Mouse (Mus musculus): ENCODE measurements around the gene Mtmr14.

Gene Mtmr14

DNA sequence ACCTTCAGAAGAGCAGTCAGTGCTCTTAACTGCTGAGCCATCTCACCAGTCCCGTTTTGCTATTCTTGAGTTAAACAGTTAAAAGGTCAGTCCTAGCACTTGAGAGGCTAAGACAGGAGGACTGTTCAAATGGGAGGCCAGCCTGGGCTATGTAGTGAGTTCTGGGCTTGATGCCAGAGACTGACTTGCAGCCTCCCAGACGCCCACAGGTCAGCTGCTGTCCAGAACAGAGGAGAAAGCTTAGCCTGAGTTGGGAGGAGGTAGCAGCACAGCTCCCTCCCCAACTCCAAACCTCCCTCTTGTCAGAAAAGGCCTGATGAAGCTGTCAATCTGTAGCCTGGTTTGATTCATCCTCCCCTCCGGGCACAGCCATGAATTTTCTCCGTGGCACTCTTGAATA is 39.2 kb downstream of the Mtmr14 start:
- no peak for DNase-seq (ENCODE audit: inconsistent age in 2 of 2, low spot score in 1 of 2)

DNA sequence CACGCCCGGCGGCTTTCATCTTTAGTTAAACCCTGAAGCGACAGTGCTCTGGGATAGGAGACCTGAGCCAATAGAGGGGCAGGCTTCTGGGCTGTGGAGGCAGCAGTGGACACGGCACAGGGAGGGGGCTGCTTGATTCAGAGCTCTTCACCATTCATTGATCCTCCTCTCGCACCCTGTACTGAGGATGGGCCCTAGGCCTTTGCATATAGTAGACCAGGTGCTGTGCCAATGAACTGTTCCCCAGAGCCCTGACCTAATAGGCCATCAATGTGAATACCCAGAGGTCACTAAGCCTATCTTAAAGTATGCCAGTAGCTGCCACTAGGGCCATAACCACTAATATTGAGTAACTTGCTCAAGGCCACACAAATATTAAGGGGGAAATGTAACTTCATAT is 44.0 kb downstream of the Mtmr14 start:
- no peak for DNase-seq (ENCODE audit: inconsistent age in 2 of 2, low spot score in 1 of 2)

DNA sequence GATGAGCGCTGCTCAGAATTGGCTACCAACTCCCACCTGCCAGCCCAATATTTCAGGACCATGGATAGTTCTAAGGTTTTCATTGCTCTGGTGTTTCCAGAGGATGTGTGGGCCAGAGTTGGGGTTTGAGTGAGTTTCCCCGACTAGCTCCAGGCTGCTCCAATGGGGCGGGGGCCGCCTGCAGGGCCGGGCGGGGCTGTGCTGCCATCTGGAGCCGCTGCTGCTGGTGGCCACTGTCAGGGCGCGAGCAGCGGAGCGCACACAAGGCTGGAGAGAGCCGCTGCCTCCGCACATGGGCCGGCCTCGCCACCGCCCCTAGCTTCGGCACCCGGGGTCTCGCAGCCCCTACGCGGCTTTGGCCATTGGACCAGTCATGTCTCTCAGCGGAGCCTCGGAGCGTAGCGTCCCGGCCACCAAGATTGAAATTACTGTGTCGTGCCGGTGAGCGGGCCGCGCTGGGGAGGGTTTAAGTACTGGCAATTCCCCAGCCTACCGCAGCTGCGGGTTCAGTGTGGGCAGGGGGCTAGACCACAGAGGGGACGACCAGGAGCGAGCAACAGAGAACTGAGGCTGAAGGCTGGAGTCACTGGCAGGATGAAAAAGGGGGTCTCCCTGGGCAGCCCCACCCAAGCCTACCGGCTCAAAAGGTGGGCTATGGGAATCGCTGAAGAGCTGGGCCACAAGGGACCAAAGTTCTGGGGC is 44.6 kb downstream of the Mtmr14 start, which contains the start of gene Cpne9:
Gene Cpne9 (plus strand): TSS at position 207 of the 702 bp plus-strand sequence.
- peak in 1 of 2 experiments; percentile 69 for DNase-seq (ENCODE audit: inconsistent age in 2 of 2, low spot score in 1 of 2)

DNA sequence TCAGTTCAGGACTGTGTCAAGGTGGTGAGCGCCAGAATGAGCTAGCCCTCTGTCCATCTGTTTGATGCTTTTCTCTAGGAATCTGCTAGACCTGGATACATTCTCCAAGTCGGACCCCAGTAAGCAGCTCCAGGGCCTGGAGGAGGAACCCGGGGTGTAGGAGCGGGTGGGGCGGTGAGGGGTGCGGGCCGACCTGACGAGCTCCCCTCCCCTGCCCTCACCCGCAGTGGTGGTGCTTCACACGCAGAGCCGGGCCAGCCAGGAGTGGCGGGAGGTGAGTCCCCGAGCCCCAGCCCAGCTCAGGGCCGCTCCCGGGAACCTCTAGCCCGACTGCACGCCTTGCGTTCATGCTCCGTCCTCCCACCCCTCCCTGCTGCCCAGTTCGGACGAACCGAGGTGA is 45.3 kb downstream of the Mtmr14 start:
- DNase-seq (ENCODE audit: inconsistent age in 2 of 2, low spot score in 1 of 2): no peak

DNA sequence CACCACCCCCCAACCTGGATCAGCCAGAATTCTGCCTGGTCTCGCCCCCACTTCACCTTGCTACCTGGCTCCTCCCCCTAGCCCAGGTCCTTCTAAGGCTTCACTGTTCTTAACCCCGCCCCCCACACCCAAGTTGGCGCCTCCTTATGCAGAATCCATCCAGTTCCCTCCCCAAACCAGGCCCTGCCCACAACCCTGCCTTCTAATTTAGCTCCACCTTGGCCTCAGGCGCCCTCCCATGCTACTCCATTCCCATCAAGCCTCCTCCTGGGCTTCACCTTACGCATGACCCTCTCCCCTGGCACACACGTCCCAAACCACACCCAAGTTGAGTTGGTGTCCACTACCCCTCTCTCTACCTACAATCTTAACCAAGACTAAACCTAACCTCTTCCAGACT is 45.9 kb downstream of the Mtmr14 start:
- no peak for DNase-seq (ENCODE audit: inconsistent age in 2 of 2, low spot score in 1 of 2)

DNA sequence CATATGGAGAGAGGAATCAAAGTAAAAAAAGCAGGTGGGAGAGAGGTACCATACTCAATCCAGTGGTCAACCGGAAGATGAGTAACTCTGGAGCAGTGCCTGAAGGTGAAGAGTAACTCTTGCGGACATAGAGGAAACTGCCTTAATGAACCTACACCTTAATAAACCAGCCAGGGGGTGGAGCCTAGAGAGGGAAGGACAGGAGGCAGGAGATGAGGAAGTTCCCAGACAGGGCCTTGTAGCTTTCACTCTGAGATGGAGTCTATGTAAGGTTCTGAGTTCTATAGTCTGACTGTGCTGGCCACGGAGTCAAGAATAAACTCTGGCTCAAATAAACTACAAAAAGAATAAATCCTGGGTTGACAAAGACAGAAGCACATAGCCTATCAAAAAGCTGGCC is 47.3 kb downstream of the Mtmr14 start:
- DNase-seq (ENCODE audit: inconsistent age in 2 of 2, low spot score in 1 of 2): no peak

DNA sequence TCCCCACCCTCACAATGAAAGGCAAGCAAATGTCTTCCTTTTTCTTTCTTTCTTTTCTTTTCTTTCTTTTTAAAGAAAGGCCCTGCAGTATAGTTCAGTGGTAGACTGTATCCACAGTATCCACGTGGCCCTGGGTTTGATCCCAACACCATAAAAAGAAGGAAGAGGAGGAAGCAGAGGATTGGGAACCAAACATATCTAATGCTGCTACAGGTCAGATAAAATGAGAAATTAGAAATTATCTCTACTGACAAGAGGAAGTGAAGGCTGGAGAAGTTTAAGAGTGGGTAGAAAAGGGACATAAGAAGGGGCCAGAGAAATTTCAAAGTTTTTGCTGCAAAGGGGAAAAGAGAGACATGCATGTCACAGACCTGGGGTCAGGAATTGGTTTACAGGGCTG is 48.7 kb downstream of the Mtmr14 start:
- no peak for DNase-seq (ENCODE audit: inconsistent age in 2 of 2, low spot score in 1 of 2)

DNA sequence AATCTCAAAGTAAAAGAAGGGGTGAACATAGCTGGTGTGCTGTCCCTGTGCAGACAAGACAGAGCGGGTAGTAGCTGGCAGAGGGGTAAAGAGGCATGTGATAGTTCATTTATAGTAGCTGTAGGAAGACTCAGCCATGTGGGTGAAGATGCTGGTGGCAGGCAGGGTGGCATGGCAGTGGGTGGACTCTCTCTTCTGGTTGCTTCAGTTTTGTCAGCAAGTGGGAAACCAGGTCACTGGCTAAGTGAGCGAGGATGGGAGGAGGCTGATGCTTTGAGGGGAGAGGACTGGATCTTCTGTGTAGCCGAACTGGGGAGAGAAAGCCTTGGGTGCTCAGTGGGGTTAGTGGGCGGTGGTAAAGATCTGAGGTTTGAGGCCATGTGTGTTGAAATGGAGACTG is 49.6 kb downstream of the Mtmr14 start:
- no peak for DNase-seq (ENCODE audit: inconsistent age in 2 of 2, low spot score in 1 of 2)

DNA sequence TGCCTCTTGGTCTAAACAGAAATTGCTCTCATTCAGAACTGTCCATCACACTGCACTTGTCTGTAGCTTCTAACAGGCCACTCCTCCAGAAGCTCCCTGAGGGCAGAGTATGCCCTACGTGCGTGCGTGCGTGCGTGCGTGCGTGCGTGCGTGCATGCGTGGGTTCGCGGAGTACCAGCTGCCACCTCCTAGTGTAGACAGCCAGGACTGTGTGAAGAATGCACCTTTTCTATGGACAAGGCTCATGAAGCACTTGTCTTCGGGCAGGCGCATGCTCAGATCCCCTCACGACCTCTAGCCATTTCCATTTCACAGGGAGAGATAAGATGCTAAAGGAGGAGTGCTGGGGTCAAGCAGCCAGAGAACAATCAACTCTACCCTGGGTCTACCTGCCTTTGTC is 51.7 kb downstream of the Mtmr14 start:
- DNase-seq (ENCODE audit: inconsistent age in 2 of 2, low spot score in 1 of 2): no peak

DNA sequence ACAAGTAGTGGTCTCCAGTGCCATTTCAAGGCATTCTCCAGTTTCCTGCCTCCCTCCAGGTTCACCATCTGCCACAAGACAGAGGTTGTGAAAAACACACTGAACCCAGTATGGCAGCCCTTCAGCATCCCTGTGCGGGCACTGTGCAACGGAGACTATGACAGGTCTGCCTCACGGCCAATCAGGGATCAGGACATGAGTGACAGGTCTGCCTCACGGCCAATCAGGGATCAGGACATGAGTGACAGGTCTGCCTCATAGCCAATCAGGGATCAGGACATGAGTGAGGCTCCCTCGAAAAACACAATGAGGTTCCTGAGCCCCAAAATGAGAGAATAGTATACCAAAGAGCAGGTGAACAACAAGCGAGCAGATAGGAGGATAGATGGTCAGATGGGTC is 52.7 kb downstream of the Mtmr14 start:
- no peak for DNase-seq (ENCODE audit: inconsistent age in 2 of 2, low spot score in 1 of 2)

DNA sequence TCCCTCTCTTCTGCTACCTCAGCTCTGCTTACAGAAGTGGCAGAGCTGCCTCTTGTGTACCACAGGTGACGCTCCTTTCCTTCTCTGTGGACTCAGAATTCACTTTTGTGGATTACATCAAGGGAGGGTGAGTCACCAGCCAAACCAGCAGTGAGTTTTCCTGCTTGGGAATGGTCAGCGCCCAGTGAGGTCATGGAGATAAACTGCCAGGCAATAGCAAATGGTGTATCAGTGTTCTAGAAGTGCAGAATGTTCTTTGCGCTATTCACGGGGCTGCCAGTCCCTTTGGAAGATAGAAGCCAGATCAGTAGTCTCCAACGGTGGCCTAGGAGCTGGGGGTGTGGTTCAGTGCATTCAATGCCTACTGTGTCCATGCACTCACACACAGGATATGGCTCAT is 55.3 kb downstream of the Mtmr14 start:
- DNase-seq (ENCODE audit: inconsistent age in 2 of 2, low spot score in 1 of 2): peak; percentile 47 to 70

DNA sequence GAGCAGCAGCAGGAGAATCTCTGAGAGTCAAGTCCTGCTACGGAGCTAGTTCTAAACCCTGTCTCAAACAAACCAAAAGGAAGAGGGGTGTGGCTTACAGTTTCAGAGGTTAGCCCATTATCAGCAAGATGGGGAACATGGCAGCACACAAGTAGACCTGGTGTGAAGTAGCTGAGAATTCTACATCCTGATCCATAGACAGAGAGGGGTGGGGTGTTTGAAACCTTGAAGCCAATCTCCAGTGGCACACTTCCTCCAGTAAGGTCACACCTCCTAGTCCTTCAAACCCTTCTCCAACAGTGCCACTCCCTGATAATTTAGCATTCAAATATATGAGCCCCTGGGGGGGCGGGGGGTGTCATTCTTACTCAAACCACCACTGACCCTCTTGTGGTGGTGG is 58.4 kb downstream of the Mtmr14 start:
- no peak for DNase-seq (ENCODE audit: inconsistent age in 2 of 2, low spot score in 1 of 2)

DNA sequence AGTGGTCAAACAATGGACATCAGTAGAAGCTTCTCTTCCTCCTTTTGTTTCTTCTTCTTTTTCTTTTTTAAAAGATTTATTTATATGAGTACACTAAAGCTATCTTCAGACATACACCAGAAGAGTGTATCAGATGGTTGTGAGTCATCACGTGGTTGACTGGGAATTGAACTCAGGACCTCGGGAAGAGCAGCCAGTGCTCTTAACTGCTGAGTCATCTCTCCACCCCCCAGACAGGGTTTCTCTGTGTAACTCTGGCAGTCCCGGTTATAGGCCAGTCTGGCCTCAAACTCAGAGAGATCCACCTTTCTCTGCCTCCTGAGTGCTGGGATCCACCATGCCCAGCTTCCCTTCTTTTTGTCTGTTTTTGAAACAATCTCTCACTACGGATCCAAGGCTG is 59.0 kb downstream of the Mtmr14 start:
- DNase-seq (ENCODE audit: inconsistent age in 2 of 2, low spot score in 1 of 2): no peak

DNA sequence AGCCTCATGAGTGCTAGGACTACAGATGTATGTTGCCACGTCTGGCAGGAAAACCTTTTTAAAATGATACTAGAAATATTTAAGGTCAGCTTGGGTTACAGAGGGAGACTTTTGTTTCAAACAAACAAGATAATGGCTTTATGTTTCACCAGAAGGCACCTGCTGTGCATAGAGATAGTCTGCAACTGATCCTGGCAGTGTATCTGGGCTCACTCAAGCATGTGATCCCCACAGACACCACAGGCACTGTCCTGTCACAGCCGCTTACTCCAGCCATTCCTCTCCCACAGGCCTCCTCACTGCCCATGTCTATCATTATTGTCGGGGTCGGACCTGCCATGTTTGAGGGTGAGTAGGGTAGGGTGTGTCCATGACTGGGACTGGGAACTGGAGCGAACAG is 63.7 kb downstream of the Mtmr14 start:
- DNase-seq (ENCODE audit: inconsistent age in 2 of 2, low spot score in 1 of 2): no peak

DNA sequence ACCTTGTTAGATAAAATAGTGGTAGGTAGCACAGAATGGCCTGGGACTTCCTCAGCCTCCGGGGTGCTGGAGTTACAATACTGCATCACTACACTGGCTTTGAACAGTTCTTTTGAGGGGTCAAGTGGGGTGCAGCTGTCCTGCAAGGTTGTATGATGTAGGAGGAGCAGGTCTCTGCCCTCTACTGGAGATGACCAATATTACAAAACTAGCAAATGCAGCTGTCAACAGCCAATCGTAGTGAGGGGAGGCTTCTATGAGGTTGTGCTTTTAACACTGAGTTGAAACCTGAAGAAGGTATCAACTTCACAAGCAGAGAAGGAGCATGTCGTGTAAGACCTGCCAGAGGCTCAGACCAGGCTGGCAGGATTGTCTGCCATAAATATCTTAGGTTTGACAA is 64.6 kb downstream of the Mtmr14 start:
- peak in 1 of 2 experiments; percentile 68 for DNase-seq (ENCODE audit: inconsistent age in 2 of 2, low spot score in 1 of 2)

DNA sequence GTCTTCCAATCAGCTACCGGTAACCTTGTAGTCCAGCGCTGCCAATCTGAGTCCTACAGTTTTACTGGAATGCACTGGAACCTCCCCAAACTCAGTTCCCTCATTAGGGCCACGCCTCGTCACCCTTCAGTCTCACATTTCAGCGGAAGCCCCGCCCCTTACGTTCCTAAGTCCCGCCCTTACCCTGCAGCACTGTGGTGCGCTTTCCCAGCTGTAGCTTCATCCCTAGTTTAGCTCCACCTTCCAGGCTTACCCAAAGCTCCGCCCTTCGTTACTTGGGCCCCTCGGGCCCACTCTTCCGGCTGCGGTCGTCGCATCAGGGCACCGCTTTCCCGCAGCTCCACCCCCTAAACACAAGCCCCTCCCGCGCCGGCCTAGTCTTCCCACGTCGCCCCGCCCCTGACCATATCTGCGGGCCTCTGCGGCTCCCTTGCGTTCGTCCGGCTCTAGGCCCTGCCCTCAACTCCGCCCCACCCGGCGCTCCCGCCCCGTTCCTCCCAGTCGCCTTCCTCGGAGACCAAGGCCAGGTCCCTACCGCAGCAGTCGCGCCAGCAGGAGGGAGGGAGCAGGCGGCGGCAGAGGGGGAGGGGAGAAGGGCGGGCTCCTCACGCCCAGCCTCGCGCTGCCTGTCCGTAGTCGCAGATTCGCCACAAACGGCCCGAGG is 68.8 kb downstream of the Mtmr14 start:
- peak; percentile 100 for DNase-seq (ENCODE audit: inconsistent age in 2 of 2, low spot score in 1 of 2)

DNA sequence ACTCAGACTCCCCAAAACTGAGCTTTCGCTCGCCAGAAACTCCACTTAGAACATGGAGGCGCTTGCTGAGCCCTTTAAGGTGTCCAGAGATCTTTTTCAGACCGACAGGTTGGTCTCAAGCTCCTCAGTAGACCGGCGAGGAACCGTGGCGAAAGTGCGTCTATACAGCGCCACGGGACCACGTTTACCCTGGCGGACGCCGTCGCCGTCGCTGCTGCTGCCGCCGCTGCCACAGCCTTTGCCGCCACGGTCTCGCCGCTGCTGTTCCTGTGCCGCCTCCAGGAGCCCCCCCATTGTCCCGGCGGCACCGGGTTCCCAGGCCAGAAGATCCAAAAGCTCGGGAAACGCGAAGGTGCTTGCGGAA is 69.3 kb downstream of the Mtmr14 start, which contains the start of gene Brpf1:
Gene Brpf1 (plus strand): TSS at position 152 of the 364 bp plus-strand sequence.
- DNase-seq (ENCODE audit: inconsistent age in 2 of 2, low spot score in 1 of 2): no peak

DNA sequence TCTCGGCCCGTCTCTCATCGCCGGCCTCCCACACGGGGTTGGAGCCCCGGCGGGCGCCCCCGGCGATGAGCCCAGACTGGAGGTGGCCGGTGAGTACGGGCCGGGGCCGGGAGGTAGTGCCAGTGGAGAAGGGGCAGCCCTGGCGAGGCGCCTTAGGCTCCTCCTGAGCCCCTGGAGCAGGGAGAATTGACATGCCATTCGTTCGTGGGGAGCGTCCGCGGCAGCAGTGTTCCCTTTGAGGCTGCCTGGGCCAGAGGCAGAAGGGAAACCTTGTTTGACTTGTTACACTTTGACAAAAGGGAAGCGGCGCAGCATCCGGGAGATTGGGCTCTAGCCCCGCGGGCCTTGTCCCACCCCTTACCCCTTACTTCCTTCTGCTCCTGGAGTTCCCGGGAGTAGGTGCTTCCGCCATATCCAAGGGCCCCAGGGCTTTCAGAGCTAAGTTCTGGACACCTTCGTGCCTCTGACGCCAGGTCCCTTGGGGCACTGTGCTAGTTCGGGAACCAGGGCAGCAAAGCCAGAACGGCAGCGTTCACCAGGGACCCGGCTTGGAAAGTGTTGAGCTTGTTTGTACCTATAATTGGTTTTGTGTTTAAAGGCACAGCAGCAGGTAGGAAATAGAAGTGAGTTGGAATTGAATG is 70.0 kb downstream of the Mtmr14 start:
- DNase-seq (ENCODE audit: inconsistent age in 2 of 2, low spot score in 1 of 2): peak; percentile 62 to 83

DNA sequence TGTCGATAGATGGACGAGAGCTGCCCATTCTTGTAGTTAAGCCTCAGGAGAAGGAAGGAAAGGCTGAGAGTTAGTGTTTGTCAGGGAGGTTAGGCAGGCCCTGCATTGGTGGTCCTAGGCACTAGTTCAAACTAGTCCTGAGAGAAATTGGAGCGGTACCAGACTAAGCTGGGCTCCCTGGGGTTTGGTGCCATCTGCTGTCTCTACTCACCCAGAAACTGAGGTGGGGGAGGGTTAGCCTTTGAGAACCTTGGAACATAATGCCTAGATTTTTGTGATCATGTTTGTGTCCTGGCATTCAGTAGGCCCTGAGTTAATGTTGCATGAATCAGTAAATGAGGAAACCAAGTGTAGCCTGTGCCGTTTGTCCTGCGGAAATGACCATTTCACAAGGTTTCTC is 70.5 kb downstream of the Mtmr14 start:
- DNase-seq (ENCODE audit: inconsistent age in 2 of 2, low spot score in 1 of 2): peak; percentile 41 to 80

DNA sequence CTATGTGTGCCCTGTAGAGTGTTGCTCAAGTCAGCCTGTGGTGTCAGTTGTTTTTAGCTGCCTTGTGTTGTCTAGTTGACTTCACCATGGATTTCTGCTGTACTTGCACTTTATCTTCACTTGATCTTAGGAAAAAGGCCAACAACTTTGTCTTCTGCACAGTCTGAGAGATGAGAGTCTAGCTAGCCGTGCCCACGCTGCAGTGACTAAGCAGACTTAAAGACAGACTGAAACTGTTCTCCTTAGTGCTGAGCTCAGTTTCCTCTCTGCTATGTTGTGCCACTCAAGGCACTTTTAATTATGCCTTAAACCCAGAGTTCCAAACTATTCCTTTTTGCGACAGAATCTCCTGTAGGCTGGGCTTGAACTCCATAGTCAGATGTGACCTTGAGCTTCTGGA is 78.3 kb downstream of the Mtmr14 start:
- no peak for DNase-seq (ENCODE audit: inconsistent age in 2 of 2, low spot score in 1 of 2)

DNA sequence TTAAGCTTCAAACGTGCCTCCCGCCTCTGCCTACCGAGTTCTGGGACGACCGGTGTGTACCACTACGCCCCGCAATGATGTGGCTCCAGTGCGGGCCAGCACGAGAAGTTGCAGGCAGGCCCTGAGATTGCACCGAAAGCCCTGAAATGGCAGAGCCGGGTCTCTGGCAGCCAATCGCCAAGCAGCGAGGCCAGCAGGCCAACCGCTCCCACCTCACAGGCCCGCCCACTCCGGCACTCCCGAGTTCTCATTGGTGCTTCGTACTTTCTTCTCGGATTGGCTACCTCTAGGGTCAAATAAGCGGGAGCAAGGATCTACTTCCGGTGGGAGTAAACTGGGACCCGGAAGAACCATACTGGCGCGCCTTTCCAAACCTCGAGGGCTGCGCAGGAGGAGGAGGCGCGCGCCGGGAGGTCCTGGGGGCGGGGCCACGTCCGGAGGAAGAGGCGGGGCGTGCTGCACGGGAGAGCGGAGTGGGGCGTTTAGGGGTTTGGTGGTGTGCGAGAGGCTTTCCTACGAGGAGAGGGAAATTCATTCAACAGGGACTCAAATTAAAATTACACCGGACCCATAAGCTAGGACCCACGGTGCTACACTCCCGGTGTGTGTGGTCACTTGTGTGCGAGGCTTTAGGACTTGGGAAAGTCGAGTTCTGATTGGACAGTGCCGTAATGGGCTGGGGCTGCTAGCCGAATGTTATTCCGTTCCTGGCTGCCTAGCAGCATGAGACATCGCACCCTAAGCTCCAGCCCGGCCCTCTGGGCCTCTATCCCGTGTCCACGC is 89.1 kb downstream of the Mtmr14 start, which contains the start of gene Ogg1:
Gene Ogg1 (plus strand): TSS at position 440 of the 783 bp plus-strand sequence.
- DNase-seq (ENCODE audit: inconsistent age in 2 of 2, low spot score in 1 of 2): peak; percentile 99

Measured in adrenal gland, adult (tissue).